Mouse (Mus musculus) kidney, postnatal 0 days (tissue): ENCODE results near the gene Nxt1. TPM values are rescaled to one million over a fixed set of nuclear protein-coding genes. Genes with fewer than 3 reads are reported as not detected.

ENCODE experiments used
- ATAC-seq: fragments of 200-750 bp; cut with Nextera tagmentation; replicated peaks from 2 replicates; pipeline ENCODE4 v1.8.0; 2017; ENCODE audit warnings: low read depth, moderate number of reproducible peaks, moderate TSS enrichment, moderate library complexity; ENCODE audit not compliant: low FRiP score
- DNase-seq: peaks from one replicate; pipeline ENCODE4 v3.0.0-alpha.2; 2016; ENCODE audit warnings: low spot score
- H3K27ac ChIP-seq: fragments of 300-500 bp; sonication (generic); 2 replicates; pipeline ENCODE4 v1.5.1; 2014; ENCODE audit warnings: mild to moderate bottlenecking
- H3K27me3 ChIP-seq: fragments of 300-500 bp; sonication (generic); 2 replicates; pipeline ENCODE4 v1.6.1; 2014; ENCODE audit warnings: low read length, mixed read lengths; ENCODE audit not compliant: insufficient read depth
- H3K36me3 ChIP-seq: fragments of 300-500 bp; sonication (generic); 2 replicates; pipeline ENCODE4 v1.6.1; 2014; ENCODE audit warnings: low read length, mixed read lengths; ENCODE audit not compliant: insufficient read depth
- H3K4me1 ChIP-seq: fragments of 300-500 bp; sonication (generic); replicated peaks from 2 replicates; pipeline ENCODE4 v1.6.1; 2014; ENCODE audit warnings: antibody characterized with exemption, low read length, mixed read lengths; ENCODE audit not compliant: insufficient read depth
- H3K4me2 ChIP-seq: fragments of 300-500 bp; sonication (generic); 2 replicates; pipeline ENCODE4 v1.6.1; 2014; ENCODE audit warnings: mild to moderate bottlenecking, low read length, moderate library complexity, mixed read lengths
- H3K4me3 ChIP-seq: fragments of 300-500 bp; sonication (generic); replicated peaks from 2 replicates; pipeline ENCODE4 v1.5.1; 2014; ENCODE audit warnings: low read depth, low read length
- H3K9ac ChIP-seq: fragments of 300-500 bp; sonication (generic); 2 replicates; pipeline ENCODE4 v1.6.1; 2014; ENCODE audit warnings: low read depth, low read length
- H3K9me3 ChIP-seq: fragments of 300-500 bp; sonication (generic); replicated peaks from 2 replicates; pipeline ENCODE4 v1.6.1; 2016; ENCODE audit warnings: low read length, inconsistent platforms, mixed read lengths
- CTCF ChIP-seq: IDR thresholded peaks from 2 replicates; pipeline ENCODE4 v1.5.1; 2016; ENCODE audit warnings: antibody characterized with exemption, low read depth, mild to moderate bottlenecking, moderate library complexity
- WGBS: fragments of 180-500 bp; shearing (Covaris S2); extraction: QIAGEN DNeasy Blood & Tissue Kit; methylation state at CpG from one replicate; pipeline ENCODE4 v1.1.7; 2014; 5-methylcytosine and 5-hydroxymethylcytosine counted together
- polyA plus RNA-seq: library from polyadenylated mRNA; unstranded; fragments of >200 nt; fragmentation: Nextera tagmentation; extraction: Ambion mirVana; gene quantifications from 2 replicates; pipeline ENCODE4 v1.2.1, GENCODE M21; 2015

The Nxt1 gene
- polyA plus RNA-seq, 1 experiment from 2014 or later = 77.2 TPM

- WGBS = 12% methylated on average over 26 of the region's 26 CpGs
- Histone ChIP-seq H3K9me3 (no peaks in the 10 kb centered on the region), H3K4me1 (peaks cover 32% of the 10 kb centered on the region), H3K4me2 (peak overlapping the region; percentile 61), H3K27ac (peak overlapping the region; percentile 74), H3K27me3 (no peaks in the 10 kb centered on the region), H3K36me3 (peaks cover 5% of the 10 kb centered on the region; the same call in 1 of the 2 replicates), H3K4me3 (peak overlapping the region; percentile 37), H3K9ac (peak overlapping the region; percentile 55)
- peak; percentile 86 for DNase-seq
- TF ChIP-seq CTCF = no peak
- peak; percentile 16; the same call in 1 of the 2 replicates for ATAC-seq
Observed at GRCm38 (mm10) chr2:148677801-148678200, 5.4 kb downstream of the Nxt1 start.

GRCm38 (mm10) chr2:148679346-148679745 is 6.9 kb downstream of the Nxt1 start:
- Histone ChIP-seq H3K9ac (0 out of 2 replicates have a peak overlapping the region, but pooled peaks have one; percentile 35), H3K4me3 (no peak overlapping the region; the same call in 1 of the 2 replicates)
- no peak for TF ChIP-seq CTCF

GRCm38 (mm10) chr2:148680775-148681291 is 8.4 kb downstream of the Nxt1 start, which contains the start of gene Gzf1:
Gene Gzf1, plus strand, starts transcription at chr2:148681023.
- no peak; the same call in none of the 2 replicates for TF ChIP-seq CTCF
- peak within 1 kb of the TSS; percentile 82 for H3K4me2 ChIP-seq
- H3K36me3 ChIP-seq = peaks cover 13% of the 10 kb centered on the region; the same call in 1 of the 2 replicates
- peak within 1 kb of the TSS; percentile 63 for H3K4me3 ChIP-seq
- peak; percentile 100 for DNase-seq
- H3K9ac ChIP-seq = peak within 1 kb of the TSS; percentile 82
- H3K27me3 ChIP-seq = no peaks in the 10 kb centered on the region
- H3K27ac ChIP-seq = peak within 1 kb of the TSS; percentile 91
- no peaks in the 10 kb centered on the region for H3K9me3 ChIP-seq
- WGBS = under 1% methylated on average over 39 of the region's 39 CpGs
- peak; percentile 94 for ATAC-seq
- H3K4me1 ChIP-seq = peaks cover 26% of the 10 kb centered on the region

More at GRCm38 (mm10) chr2:148679346-148679745, 6.9 kb downstream of the Nxt1 start:
- peak; percentile 95 for DNase-seq
- peak overlapping the region; percentile 91 for H3K27ac ChIP-seq
- H3K4me1 ChIP-seq = peaks cover 26% of the 10 kb centered on the region
- H3K27me3 ChIP-seq = no peaks in the 10 kb centered on the region
- peak; percentile 44 for ATAC-seq
- H3K36me3 ChIP-seq = peaks cover 5% of the 10 kb centered on the region; the same call in 1 of the 2 replicates
- H3K9me3 ChIP-seq = no peaks in the 10 kb centered on the region
- H3K4me2 ChIP-seq = peak overlapping the region; percentile 61
- WGBS = 6% methylated on average over 9 of the region's 9 CpGs

GRCm38 (mm10) chr2:148681461-148681891 is 9.1 kb downstream of the Nxt1 start:
- Histone ChIP-seq H3K9ac (peak overlapping the region; percentile 82), H3K4me1 (peaks cover 26% of the 10 kb centered on the region), H3K27me3 (no peaks in the 10 kb centered on the region), H3K4me2 (peak overlapping the region; percentile 82), H3K4me3 (peak overlapping the region; percentile 63), H3K9me3 (no peaks in the 10 kb centered on the region), H3K36me3 (peaks cover 12% of the 10 kb centered on the region; the same call in 1 of the 2 replicates), H3K27ac (peak overlapping the region; percentile 89)
- WGBS = 8% methylated on average over 17 of the region's 17 CpGs
- peak; percentile 58 for TF ChIP-seq CTCF
- peak; percentile 60 for ATAC-seq
- DNase-seq = peak; percentile 67

- Histone ChIP-seq H3K4me3 (no peak overlapping the region), H3K27me3 (no peaks in the 10 kb centered on the region), H3K9me3 (no peaks in the 10 kb centered on the region), H3K4me1 (peaks cover 26% of the 10 kb centered on the region), H3K36me3 (peaks cover 21% of the 10 kb centered on the region), H3K9ac (no peak overlapping the region), H3K4me2 (no peak overlapping the region), H3K27ac (no peak overlapping the region)
- ATAC-seq (no peak), DNase-seq (no peak)
- TF ChIP-seq CTCF = no peak
- WGBS = 94% methylated on average over 1 of the region's 1 CpGs
Observed at GRCm38 (mm10) chr2:148683031-148683430, 10.6 kb downstream of the Nxt1 start.

- H3K4me1 ChIP-seq = peaks cover 11% of the 10 kb centered on the region
- DNase-seq (no peak), ATAC-seq (no peak)
- H3K27ac ChIP-seq = no peak overlapping the region
- no peaks in the 10 kb centered on the region for H3K9me3 ChIP-seq
- no peaks in the 10 kb centered on the region for H3K27me3 ChIP-seq
- no peak overlapping the region for H3K9ac ChIP-seq
- H3K4me3 ChIP-seq = no peak overlapping the region
- TF ChIP-seq CTCF = no peak
- WGBS = 94% methylated on average over 2 of the region's 2 CpGs
- H3K36me3 ChIP-seq = peaks cover 29% of the 10 kb centered on the region
- no peak overlapping the region for H3K4me2 ChIP-seq
Observed at GRCm38 (mm10) chr2:148684972-148685371, 12.6 kb downstream of the Nxt1 start.
